Mouse (Mus musculus) cerebellum, adult 2 months (tissue): Measurements from ENCODE around the gene Ralgapa1. TPM values are rescaled to one million over a fixed set of nuclear protein-coding genes. Genes with fewer than 3 reads are reported as not detected.

ENCODE experiments used
- DNase-seq, 2 experiments: peaks; one replicate each; pipeline ENCODE4 v3.0.0; 2021
- H3K27ac ChIP-seq: fragments of 200-500 bp; 2 replicates; pipeline ENCODE4 v1.5.1; 2012; ENCODE audit warnings: low read length, control low read depth, inconsistent platforms; ENCODE audit not compliant: insufficient read depth
- H3K27me3 ChIP-seq: fragments of 200-500 bp; 2 replicates; pipeline ENCODE4 v1.6.1; 2012; ENCODE audit warnings: inconsistent platforms, mild to moderate bottlenecking, low read length, moderate library complexity; ENCODE audit not compliant: control insufficient read depth, insufficient read depth
- H3K4me1 ChIP-seq: fragments of 200-500 bp; 2 replicates; pipeline ENCODE4 v1.6.1; 2011; ENCODE audit warnings: low read length; ENCODE audit not compliant: control insufficient read depth, insufficient read depth
- H3K4me3 ChIP-seq: fragments of 200-500 bp; replicated peaks from 2 replicates; pipeline ENCODE3; 2011; ENCODE audit warnings: mild to moderate bottlenecking, low read depth, low read length, control low read depth; ENCODE audit not compliant: insufficient read depth
- CTCF ChIP-seq: fragments of 200-500 bp; IDR thresholded peaks from 2 replicates; pipeline ENCODE4 v1.5.1; 2011; ENCODE audit warnings: low read depth, mild to moderate bottlenecking, control low read depth, low read length, moderate library complexity, borderline replicate concordance; ENCODE audit not compliant: insufficient read depth
- POLR2A ChIP-seq: fragments of 200-500 bp; IDR thresholded peaks from 2 replicates; pipeline ENCODE4 v1.6.1; 2011; ENCODE audit warnings: low read length, control low read depth, borderline replicate concordance; ENCODE audit not compliant: insufficient read depth
- WGBS: fragments of 180-500 bp; shearing (Covaris S2); methylation state at CpG from one replicate; pipeline ENCODE4 v1.1.7; 2018; 5-methylcytosine and 5-hydroxymethylcytosine counted together
- polyA plus RNA-seq: library from polyadenylated mRNA; depleted of rRNA; stranded (reverse); fragments of >200 nt; gene quantifications from 2 replicates; pipeline ENCODE4 v1.2.3, GENCODE M21; 2012

Ralgapa1 gene
- polyA plus RNA-seq, 1 experiment = 56.6 TPM

GRCm38 (mm10) chr12:55648011-55648525, 172.9 kb downstream of the Ralgapa1 start:
- no peaks in the 10 kb centered on the region for H3K27me3 ChIP-seq
- H3K27ac ChIP-seq = no peak overlapping the region
- H3K4me3 ChIP-seq = no peak overlapping the region
- WGBS = 97% methylated on average over 7 of the region's 7 CpGs
- no peak for DNase-seq
- H3K4me1 ChIP-seq = no peaks in the 10 kb centered on the region
- TF ChIP-seq CTCF (no peak), POLR2A (no peak)

GRCm38 (mm10) chr12:55626711-55627110, 194.3 kb downstream of the Ralgapa1 start:
- WGBS = 56% methylated on average over 4 of the region's 4 CpGs
- TF ChIP-seq POLR2A = no peak
- no peak for TF ChIP-seq CTCF
- H3K4me1 ChIP-seq = no peaks in the 10 kb centered on the region; the same call in 1 of the 2 replicates
- no peak overlapping the region for H3K4me3 ChIP-seq
- no peaks in the 10 kb centered on the region for H3K27me3 ChIP-seq
- DNase-seq = no peak
- no peak overlapping the region for H3K27ac ChIP-seq

DNA sequence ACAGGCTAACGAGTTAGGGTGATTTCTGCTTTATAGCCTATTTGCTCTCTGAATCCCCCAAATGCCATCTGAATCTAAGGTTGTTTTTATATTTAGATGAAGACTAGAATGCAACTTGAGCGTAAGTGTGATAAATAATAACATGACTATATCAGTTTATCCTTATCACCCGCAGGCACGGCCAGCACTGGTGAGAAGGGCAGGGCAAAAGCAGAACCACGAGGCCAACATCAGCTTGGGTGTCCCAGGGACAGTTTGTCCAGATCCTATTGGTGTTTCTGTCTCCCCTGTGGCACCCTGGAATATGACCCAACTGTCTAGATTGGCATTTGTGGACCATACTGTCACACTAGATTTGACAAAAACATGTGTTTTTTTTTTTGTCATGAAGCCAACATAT, 197.7 kb downstream of the Ralgapa1 start:
- Histone ChIP-seq H3K4me1 (no peaks in the 10 kb centered on the region; the same call in 1 of the 2 replicates), H3K27me3 (no peaks in the 10 kb centered on the region), H3K27ac (no peak overlapping the region), H3K4me3 (no peak overlapping the region)
- DNase-seq = no peak
- WGBS = 66% methylated on average over 5 of the region's 5 CpGs
- TF ChIP-seq CTCF (no peak), POLR2A (no peak)

DNA sequence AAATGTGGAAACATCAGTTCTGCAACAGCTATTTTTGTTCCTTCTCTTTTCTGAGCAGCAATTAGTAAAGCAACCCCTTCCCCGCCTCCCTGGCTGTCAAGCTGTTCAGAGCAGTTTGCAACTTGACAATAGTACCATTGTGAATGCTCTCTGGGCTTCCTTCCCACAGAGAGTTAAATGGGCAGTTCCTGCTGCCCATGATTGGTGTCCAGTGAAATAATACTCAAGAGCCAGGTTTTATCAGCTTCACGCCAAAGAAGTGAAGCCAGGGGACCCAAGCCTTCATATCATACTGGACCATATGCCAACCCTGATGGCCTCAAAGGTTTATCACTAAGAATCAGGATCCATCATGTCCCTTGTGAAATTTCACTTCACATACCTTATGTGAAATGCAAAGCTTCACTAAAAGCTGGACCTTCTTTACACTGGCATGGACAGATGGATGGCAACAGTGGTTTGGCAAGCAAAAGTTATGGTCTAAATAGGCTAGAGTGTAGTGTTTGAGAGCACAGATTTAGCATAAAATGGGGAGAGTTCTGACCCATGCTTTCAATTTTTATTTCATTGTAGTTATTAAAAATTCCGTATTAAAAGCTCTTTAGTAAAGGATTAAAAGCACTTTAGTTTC, 198.2 kb downstream of the Ralgapa1 start:
- Histone ChIP-seq H3K4me1 (no peaks in the 10 kb centered on the region; the same call in 1 of the 2 replicates), H3K27me3 (no peaks in the 10 kb centered on the region), H3K4me3 (no peak overlapping the region), H3K27ac (no peak overlapping the region)
- TF ChIP-seq POLR2A (no peak), CTCF (no peak)
- no peak for DNase-seq
- WGBS = 51% methylated on average over 3 of the region's 3 CpGs

DNA sequence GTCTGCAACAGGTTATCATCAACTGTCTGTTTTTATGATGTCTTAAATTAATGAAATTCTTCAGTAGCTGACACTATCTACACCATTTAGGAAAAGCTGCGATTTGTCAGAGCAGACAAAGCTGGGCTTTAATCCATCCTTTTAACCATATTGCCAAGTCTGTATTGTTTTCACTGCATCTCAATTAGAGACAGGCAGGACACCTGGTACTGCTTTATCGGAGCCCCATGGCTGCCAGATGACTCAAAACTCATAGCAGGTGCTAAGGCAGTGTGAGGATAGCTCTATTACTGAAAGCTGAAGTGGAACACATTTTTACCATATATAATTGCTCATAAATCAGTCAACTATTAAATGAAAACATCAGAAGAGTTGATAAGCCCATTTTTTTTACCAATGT, 200.6 kb downstream of the Ralgapa1 start:
- Histone ChIP-seq H3K27me3 (no peaks in the 10 kb centered on the region), H3K27ac (no peak overlapping the region), H3K4me1 (no peaks in the 10 kb centered on the region; the same call in 1 of the 2 replicates), H3K4me3 (no peak overlapping the region)
- 15% methylated on average over 2 of the region's 2 CpGs for WGBS
- no peak for TF ChIP-seq POLR2A
- no peak for TF ChIP-seq CTCF
- DNase-seq = peak in 1 of 2 experiments; percentile 41

GRCm38 (mm10) chr12:55610812-55611211, 210.2 kb downstream of the Ralgapa1 start:
- H3K4me3 ChIP-seq = no peak overlapping the region
- TF ChIP-seq POLR2A (no peak), CTCF (no peak)
- 88% methylated on average over 2 of the region's 2 CpGs for WGBS
- no peaks in the 10 kb centered on the region for H3K27me3 ChIP-seq
- H3K4me1 ChIP-seq = no peaks in the 10 kb centered on the region
- H3K27ac ChIP-seq = no peak overlapping the region
- DNase-seq = no peak

GRCm38 (mm10) chr12:55607902-55608301, 213.1 kb downstream of the Ralgapa1 start:
- Histone ChIP-seq H3K27ac (no peak overlapping the region), H3K27me3 (no peaks in the 10 kb centered on the region), H3K4me1 (no peaks in the 10 kb centered on the region), H3K4me3 (no peak overlapping the region)
- no peak for DNase-seq
- WGBS = 60% methylated on average over 4 of the region's 4 CpGs
- TF ChIP-seq CTCF = no peak

GRCm38 (mm10) chr12:55604411-55604810, 216.6 kb downstream of the Ralgapa1 start:
- Histone ChIP-seq H3K4me3 (no peak overlapping the region), H3K4me1 (no peaks in the 10 kb centered on the region; the same call in 1 of the 2 replicates), H3K27ac (no peak overlapping the region), H3K27me3 (no peaks in the 10 kb centered on the region; the same call in 1 of the 2 replicates)
- TF ChIP-seq CTCF = no peak
- TF ChIP-seq POLR2A = no peak
- 68% methylated on average over 3 of the region's 3 CpGs for WGBS
- no peak for DNase-seq
